Mouse (Mus musculus): ENCODE measurements around the gene Rel. TPM values are rescaled to one million over a fixed set of nuclear protein-coding genes. Genes with fewer than 3 reads are reported as not detected.

Rel gene
- 129 TPM for polyA plus RNA-seq (2017; shearing (Covaris generic))

DNA sequence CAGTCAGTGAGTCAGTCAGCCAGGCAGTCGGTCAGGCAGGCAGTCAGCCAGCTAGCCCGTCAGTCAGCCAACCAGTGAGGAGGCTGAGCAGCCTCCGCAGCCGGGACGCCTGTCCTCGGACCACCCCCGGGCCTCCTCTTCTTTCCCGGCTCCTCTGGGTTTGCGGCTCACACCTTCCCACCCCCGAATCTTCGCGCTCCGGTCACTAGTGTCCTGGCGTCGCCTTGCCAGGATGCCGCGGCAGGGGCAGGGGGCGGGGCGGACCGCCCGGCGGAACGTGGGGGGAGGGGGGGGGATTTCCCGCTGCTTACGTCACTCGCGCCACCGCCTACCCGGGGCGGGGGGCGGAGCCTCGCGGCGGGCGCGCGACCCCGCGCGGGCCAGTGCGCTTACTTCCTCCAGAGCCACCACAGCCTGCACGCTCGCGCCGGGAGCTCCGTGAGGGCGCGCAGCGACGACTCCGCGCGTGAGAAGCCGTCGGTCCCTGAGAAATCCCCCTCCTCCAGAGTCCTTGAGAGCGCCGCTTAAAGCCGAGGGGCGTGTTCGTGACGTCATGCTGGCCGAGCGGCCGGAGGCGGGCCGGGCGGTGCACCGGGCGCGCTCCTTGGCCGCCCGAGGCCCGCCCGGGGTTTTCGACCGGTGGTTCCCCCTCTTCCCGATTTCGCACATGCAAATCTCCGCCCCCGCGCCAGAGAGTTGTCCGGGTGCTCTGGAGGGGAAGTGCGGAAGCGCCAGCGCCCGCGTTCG, at the start of gene Rel:
Rel (minus strand) TSS at position 211 of the 747 bp plus-strand sequence.

Other genes with a start within 250 kb of the Rel start
- not detected for gene 1700093K21Rik, start 249.8 kb downstream of the Rel start, polyA plus RNA-seq (2017; shearing (Covaris generic))
- gene 0610010F05Rik, start 137.3 kb downstream of the Rel start, polyA plus RNA-seq (2017; shearing (Covaris generic)) = 10.4 TPM
- gene Pus10, start 105.3 kb downstream of the Rel start, polyA plus RNA-seq (2017; shearing (Covaris generic)) = 16.5 TPM
- 39.0 TPM for gene Pex13, start 105.0 kb downstream of the Rel start, polyA plus RNA-seq (2017; shearing (Covaris generic))
- 39.5 TPM for gene Papolg, start 124.3 kb upstream of the Rel start, polyA plus RNA-seq (2017; shearing (Covaris generic))

All from effector memory CD4-positive, alpha-beta T cell, adult 7 months (primary cell).